9 mouse cellular contexts compared by ENCODE assay signal in the genomic region with DNA sequence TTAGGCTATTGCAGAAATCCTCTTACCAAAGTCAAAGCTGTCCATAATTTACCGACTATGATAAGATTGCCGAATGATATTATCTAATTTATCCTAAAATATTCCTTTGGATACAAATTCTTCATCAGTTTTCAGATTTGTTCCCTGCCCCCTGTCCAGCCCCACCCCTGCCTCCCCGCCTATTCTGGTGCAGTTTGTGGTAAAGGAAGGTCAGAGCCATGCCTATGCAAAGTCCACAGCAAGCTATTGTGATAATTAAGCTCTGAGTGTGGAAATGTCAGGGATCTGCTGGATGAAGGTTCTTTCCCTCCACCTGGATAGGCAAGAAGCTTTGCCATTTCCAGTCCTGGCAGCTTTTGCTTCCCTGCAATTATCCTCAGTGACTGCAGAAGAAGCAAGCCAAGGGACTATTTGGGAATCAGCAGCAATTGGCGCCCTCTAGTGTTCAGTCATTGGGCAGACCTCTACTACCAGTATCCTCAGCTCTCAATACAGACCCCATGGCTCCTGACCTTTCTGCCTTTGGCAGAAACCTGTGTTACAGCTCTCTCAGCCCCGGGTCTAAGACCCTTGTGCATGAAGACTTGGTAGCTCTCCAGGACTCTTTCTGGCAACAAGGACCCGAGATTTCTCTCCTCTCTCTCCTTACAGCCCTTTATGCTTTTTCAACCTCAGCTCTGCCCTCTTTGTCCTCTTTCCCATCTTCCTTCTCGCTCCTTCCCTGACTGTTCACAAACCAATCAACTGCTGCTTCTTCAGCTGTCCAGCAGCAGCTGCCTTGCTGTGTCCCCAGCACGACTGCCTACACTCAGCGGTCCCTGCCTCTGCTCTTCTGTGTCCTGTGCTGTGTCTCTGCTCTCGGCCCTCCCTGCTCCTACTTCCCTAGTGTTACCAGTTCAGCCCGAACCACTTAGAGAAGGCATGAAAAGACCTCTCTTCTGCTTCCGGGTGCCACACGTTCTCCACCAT. TPM values are rescaled to one million over a fixed set of nuclear protein-coding genes. Genes with fewer than 3 reads are reported as not detected.
DNase-seq lines count a peak whose midpoint lies in the region; ATAC-seq and TF ChIP-seq lines count a peak whose summit lies in the region.
"Not testable (repeated sequence)": the region's sequence is repeated elsewhere in the genome, so short reads cannot be mapped to it uniquely, and the experiment has no call there.
"Had no signal": no experiment of that assay in that cellular context is flagged by ENCODE, and none has a peak within 500 bp of the region (broad histone marks: within the 10 kb centered on the region; RNA-seq: fewer than 3 reads in every experiment).

No protein-coding gene starts in this region.

- peak; percentile 22 for DNase-seq in NIH3T3 (ENCODE audit: low read depth)
- DNase-seq in cerebellum, postnatal 14 days: peak; percentile 73 to 75
- peak; percentile 44 to 66 for DNase-seq in frontal cortex, postnatal 36 days (ENCODE audit: low spot score in 2 of 2)
- DNase-seq in hindbrain, postnatal 0 days (ENCODE audit: low spot score): peak; percentile 87
- DNase-seq in layer of hippocampus, postnatal 36 days: peak; percentile 44 to 48
- DNase-seq in lung, postnatal 0 days (ENCODE audit: low spot score): peak; percentile 68
- peak; percentile 10 for DNase-seq in ovary, postnatal 10 days (ENCODE audit: low spot score)
- peak; percentile 5 to 22 for DNase-seq in thymus, postnatal 10 days (ENCODE audit: low spot score in 2 of 2)

- not testable (repeated sequence) for H3K9me3 ChIP-seq in hindbrain, postnatal 0 days (ENCODE audit: low read length); lung, postnatal 0 days (ENCODE audit: low read length)

- TF ChIP-seq EP300 in lung, postnatal 0 days (IDR thresholded peaks at IDR 0.05): not testable (repeated sequence)

- peak; percentile 83 for TF ChIP-seq CTCF in hindbrain, postnatal 0 days (IDR thresholded peaks at IDR 0.05; ENCODE audit: low read depth)
- peak; percentile 81 for TF ChIP-seq CTCF in lung, postnatal 0 days (IDR thresholded peaks at IDR 0.05)

- H3K27me3 ChIP-seq in hindbrain, postnatal 0 days (ENCODE audit: insufficient read depth, low read length); lung, postnatal 0 days (replicated peaks; ENCODE audit: insufficient read depth, low read length): not testable (repeated sequence)

- H3K4me3 ChIP-seq in hindbrain, postnatal 0 days (ENCODE audit: low read length); lung, postnatal 0 days (ENCODE audit: low read depth, low read length): not testable (repeated sequence)

- not testable (repeated sequence) for H3K4me2 ChIP-seq in hindbrain, postnatal 0 days (ENCODE audit: low read depth, low read length); lung, postnatal 0 days (replicated peaks; ENCODE audit: low read depth, low read length)

- 56% methylated on average over 13 of the region's 13 CpGs for WGBS in hindbrain, postnatal 0 days
- 39% methylated on average over 13 of the region's 13 CpGs for WGBS in lung, postnatal 0 days

- peak; percentile 95 for ATAC-seq in hindbrain, postnatal 0 days
- ATAC-seq in lung, postnatal 0 days: peak; percentile 77

- H3K36me3 ChIP-seq in hindbrain, postnatal 0 days (ENCODE audit: insufficient read depth, low read length); lung, postnatal 0 days (ENCODE audit: insufficient read depth, low read length): not testable (repeated sequence)

- H3K27ac ChIP-seq in hindbrain, postnatal 0 days; lung, postnatal 0 days (ENCODE audit: low read length): not testable (repeated sequence)

- H3K4me1 ChIP-seq in hindbrain, postnatal 0 days (ENCODE audit: insufficient read depth, low read length); lung, postnatal 0 days (ENCODE audit: insufficient read depth, low read depth, low read length): not testable (repeated sequence)

- H3K9ac ChIP-seq in hindbrain, postnatal 0 days (replicated peaks; ENCODE audit: low read length); lung, postnatal 0 days (replicated peaks; ENCODE audit: low read depth): not testable (repeated sequence)

RNA-seq across cellular contexts. Expression of a gene that starts 6.7 kb away (rescaled TPM):
- not detected in 2 replicates for total RNA-seq in hindbrain, postnatal 0 days (2014; rRNA removed)
- polyA plus RNA-seq in hindbrain, postnatal 0 days (2015; fragmentation: Nextera tagmentation; extraction: Ambion mirVana): not detected in 2 replicates
- not detected for total RNA-seq in layer of hippocampus, postnatal 36 days (2021)
- not detected in 2 replicates for polyA plus RNA-seq in lung, postnatal 0 days (2015; fragmentation: Nextera tagmentation; extraction: Ambion mirVana)
- polyA plus RNA-seq: embryonic facial prominence, embryonic 13.5 days had no signal

RNA-seq across cellular contexts. Expression of a gene that starts 32.1 kb away (rescaled TPM):
- total RNA-seq in hindbrain, postnatal 0 days (2014; rRNA removed): not detected in 2 replicates
- not detected in 2 replicates for polyA plus RNA-seq in hindbrain, postnatal 0 days (2015; fragmentation: Nextera tagmentation; extraction: Ambion mirVana)
- not detected for total RNA-seq in layer of hippocampus, postnatal 36 days (2021)
- not detected in 2 replicates for polyA plus RNA-seq in lung, postnatal 0 days (2015; fragmentation: Nextera tagmentation; extraction: Ambion mirVana)
- polyA plus RNA-seq: embryonic facial prominence, embryonic 13.5 days had no signal

RNA-seq across cellular contexts. Expression of a gene that starts 48.6 kb away (rescaled TPM):
- 0.79 and 1.6 TPM in 2 replicates for total RNA-seq in hindbrain, postnatal 0 days (2014; rRNA removed)
- 13.2 and 13.8 TPM in 2 replicates for polyA plus RNA-seq in hindbrain, postnatal 0 days (2015; fragmentation: Nextera tagmentation; extraction: Ambion mirVana)
- total RNA-seq in layer of hippocampus, postnatal 36 days (2021): 10 to 100 TPM; 12.1 to 13.3 TPM
- polyA plus RNA-seq in lung, postnatal 0 days (2015; fragmentation: Nextera tagmentation; extraction: Ambion mirVana): 10.1 and 10.8 TPM in 2 replicates

Comparison
In these comparisons a context has a peak if more than half of its experiments do, and no peak if none do; other contexts are left out.
1. DNase-seq: peak in every context shown above with its lines; median percentile 87 in hindbrain, postnatal 0 days; 74 in cerebellum, postnatal 14 days; 68 in lung, postnatal 0 days; 55 in frontal cortex, postnatal 36 days; 46 in layer of hippocampus, postnatal 36 days; 22 in NIH3T3; 14 in thymus, postnatal 10 days; 10 in ovary, postnatal 10 days.